Mouse (Mus musculus): ENCODE data around the gene Gna14.

The Gna14 gene

DNA sequence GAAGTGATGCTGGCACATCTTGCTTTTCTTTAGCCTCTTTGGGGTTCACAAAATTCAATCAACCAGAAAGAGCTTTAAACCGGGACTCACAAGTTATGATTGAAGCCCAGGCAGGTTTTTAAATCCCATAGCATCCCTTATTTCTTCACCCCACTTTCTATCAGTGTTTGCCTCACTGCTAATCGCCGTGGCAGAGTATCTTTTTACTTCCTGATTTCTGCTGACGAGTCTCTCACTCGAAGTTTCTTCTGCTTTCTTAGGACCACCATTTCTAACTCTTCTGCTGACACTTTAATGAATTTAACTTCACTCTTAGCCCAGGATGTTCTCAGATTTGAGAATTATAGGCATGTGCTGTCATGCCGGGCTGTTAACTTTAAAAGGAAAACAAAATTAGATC lies 21.6 kb downstream of the Gna14 start:
- DNase-seq = no peak

DNA sequence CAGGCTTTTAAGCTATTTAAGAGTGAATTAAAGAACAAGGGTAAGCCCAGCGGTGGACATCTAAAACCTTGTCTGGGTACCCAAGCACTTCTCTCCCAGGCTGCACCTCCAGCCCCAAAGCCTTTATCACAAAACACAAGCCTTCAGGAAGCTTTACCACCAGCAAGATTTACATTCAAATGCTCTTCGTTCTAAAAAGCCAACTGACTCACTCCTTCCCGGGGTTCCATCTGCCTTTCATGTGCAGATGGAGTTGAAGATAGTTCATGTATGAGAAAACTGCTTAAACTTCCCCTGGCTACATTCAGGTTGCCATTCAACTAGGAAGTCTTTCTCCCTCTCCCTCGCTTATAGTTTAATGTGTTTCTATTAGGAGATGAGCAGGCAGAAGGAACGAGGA lies 23.8 kb downstream of the Gna14 start:
- DNase-seq = no peak

DNA sequence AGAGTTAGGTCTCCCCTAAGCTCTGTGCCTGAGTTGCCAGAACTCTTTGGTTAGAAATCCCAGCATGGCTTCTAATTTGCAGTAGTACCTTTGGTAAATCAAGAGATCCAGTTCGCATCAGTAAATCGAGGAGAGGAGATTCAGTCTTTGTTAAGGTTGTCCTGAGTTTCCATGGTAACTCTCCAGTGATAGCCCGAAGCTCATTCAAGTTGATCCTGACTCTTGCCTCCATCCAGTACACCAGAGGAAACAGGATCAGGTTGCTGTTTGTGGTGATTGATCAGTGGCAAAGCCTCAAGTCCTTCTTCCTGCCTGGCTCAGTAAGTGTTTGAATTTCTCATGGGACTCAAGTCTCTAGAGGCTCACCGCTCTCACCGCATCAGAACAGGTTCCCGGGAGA lies 24.7 kb downstream of the Gna14 start:
- no peak for DNase-seq

DNA sequence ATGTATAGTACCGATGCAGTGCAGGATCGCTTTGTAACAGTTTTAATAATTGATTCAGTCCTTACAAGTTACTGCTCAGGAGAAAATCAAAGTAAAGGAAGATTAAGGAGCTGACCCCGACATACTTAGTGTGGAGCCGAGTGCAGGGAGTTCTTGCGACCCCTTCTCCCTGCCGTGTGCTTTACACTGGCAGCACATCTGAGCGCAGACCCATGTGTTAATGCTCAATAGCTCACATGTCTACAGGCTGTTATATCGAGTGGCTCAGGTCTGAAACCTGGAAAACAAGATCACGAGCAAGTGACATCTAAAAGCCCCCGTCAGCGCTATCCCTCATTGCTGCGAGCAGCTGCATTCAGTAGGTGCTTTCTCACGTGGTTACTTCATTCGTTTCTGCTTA lies 25.3 kb downstream of the Gna14 start:
- DNase-seq = no peak

DNA sequence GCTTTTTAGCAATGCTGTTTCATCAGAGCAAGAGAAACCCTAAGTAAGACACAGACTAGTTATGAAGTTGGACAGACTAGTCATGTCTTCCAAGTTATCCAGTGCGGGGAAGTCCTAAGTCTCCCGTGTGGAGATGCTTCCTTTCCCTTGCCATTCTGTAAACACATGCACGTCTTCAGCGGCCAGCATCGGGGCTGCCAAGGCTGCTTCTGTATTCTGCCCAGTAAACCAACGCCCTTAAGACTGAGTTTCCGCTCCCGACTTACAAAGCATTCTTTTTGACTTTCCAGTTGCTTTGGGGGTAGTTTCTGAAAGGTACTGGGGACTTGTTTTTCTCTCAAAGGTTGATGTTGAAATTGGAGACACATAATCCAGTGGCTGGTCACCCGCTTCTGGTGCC lies 26.9 kb downstream of the Gna14 start:
- no peak for DNase-seq

DNA sequence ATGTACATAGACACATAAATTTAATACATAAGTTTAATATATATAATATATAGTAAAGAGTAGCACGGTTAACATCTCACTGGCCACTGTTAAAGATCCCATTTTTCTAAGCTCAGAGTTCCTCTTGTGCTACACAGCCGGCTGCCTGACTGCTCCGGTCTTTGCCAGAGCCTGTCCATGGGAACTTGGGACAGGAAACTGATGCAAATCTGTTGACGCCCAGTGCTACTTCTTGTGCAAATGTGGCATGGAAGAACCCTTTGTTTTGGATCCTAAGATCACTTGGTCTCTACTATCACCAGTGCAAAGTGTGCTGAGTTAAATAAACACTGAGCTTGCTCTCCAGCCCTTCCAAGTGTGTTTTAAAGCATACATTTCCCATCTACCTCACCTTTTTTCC lies 29.2 kb downstream of the Gna14 start:
- no peak for DNase-seq

DNA sequence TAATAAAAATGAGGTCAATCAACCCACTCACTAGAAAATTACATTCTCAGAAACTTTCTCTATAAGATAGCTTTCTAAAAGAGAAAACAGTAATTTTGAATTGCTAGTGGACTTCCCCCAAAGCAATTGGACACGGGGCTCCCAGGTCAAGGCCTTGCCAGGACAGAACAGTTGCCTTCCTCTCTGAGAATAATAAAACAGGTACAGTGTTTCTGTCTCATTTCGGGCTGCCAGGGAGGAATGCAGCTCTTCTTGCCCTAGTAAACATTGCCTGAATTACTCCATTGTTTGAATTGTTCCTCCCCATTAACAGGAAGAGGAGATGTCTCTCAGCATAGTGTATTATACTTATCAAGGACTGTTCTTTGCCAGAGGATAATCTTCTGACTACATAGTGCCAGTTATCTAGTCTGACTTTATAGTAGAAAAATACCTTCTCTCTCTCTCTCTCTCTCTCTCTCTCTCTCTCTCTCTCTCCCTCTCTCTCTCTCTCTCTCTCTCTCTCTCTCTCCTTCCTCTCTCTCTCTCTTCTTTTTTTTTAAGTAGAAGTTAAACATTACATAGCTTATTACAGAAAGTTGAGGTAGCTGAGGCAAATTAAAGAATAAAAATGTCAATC lies 33.3 kb downstream of the Gna14 start:
- no peak for DNase-seq

DNA sequence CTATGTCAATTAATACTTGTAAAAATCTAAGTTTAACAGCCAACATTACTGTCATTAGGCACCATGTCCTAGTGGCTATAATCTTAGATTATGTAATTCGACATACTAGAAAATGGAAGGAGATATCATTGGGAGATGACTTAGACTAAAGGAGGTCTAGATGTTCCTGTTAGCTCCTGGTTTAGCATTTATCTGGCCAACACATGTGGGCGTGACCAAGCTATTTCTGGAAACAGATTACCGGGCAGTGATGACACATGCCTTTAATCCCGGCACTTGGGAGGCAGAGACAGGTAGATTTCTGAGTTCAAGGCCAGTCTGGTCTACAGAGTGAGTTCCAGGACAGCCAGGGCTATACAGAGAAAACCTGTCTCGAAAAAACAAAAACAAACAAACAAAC lies 37.1 kb downstream of the Gna14 start:
- DNase-seq = no peak

DNA sequence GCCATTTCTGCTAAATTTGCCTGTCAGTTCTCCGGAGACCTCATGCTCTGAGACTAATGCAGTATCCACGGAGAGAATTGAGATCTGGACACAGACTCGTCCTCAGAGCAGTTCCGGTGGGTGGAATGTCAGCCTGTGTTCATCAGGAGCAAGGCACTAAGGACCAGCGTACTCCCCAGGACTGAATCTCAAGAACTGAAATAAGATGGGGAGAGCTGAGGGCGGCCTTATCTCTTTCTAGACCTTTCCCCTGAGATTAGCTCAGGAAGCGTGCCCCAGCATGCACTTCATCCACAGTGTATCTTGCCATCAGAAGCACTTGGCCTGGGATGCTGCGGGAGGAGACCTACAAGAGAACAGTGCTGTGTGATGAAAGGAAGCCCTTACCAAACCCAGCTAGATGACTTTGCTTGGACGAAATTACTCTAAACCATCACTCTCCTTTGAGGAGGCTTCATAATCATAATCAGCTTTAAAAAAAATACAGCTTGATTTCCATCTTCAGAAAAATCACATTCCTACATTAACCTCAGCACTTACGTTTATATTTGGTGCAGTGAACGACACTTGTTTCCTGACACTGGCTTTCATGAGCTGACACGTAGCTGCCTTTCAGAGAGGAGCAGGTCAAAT lies 41.9 kb downstream of the Gna14 start:
- no peak for DNase-seq

DNA sequence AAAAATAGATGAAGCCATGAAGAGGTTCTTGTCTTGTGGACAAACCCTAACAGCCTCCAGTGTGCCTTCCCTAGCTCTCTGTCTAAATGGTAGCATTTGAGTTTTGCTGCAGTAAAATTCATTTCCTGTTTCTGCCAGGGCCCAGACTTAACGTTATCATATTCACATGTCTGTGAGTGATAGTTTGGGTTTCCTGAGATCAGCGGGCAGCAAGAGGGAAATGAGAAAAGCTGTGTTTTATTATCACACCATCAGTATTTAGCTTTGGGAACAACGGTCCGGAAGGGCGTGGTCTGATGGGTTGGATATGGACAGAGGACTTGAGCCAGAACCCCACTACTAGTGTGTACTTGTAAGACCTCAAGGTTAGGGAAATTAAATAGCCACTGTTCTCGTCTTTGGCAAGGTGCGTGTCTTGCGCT lies 42.6 kb downstream of the Gna14 start:
- no peak for DNase-seq

DNA sequence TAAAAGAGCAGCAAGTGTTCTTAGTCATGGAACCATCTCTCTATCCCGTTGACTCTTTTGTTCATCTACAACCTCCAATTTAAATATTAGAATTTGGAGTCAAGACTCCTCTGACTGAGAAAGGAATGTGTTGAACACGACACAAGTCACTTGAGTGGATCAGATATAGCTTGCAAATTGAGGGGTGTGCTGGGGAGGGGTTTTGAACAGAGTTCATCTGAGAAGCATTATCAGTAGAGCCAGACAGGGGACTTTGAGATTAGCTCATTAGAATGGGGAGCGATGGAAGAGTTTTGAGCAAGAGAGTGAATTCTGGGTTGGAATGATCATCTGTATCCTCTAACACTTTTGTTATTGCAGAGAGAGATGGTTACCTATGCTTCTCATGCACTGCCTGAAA lies 46.5 kb downstream of the Gna14 start:
- DNase-seq = no peak

DNA sequence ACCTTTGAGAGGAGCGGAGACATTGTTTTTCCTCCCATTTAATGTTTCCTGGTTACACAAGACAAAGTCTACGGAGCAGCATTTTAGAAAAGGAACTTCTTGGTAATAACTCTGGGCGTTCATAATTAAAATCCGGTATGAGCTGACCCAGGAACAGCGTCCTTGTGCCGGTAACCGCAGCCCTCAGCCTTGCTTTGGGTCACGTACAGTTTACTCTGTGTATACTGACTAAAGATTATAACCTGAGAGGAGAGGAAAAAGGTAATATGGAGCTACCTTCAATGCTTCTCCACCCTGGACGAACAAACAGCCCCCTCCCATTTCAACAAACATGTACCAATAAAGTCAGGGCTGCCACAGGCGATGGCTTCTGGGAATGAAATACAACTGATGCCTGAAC lies 48.7 kb downstream of the Gna14 start:
- DNase-seq = no peak

DNA sequence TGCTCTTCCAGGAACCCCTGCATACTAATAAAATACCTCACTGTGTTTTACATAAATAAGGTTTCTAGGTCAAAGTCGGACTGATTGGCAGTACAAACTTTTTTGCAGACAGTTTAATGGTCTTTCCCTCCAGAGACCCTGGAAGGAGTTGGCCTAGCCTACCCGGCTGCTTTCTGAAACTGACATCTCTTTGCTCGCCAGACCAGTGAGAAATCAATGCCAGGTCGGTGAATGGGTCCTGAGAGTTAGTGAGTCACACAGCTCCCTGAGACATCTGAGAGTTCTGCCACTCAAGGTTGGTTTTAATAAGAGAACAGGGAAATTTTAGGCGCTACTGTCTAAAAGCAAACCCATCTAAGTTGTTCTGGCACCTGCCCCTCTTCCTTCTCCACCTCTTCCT lies 49.1 kb downstream of the Gna14 start:
- DNase-seq = no peak

DNA sequence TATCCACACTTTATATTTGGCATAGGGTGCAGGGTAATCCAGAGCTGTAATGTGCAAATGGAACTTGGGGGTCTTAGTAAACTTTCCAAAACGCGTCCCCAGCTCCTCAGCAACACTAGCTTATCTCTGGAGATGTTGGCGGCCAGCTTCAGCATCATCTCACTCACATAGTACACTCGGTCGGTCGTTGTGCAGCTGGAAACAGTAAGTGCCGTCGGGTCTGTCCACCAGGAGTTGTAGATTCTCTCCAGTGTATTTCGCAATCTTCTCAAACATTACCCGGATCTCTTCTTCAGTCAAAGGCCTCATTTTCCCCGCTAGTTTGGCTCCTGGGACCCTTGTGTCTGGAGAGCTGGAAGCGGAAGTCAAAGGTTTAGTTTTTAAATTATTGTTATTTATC lies 55.2 kb downstream of the Gna14 start:
- DNase-seq = no peak

DNA sequence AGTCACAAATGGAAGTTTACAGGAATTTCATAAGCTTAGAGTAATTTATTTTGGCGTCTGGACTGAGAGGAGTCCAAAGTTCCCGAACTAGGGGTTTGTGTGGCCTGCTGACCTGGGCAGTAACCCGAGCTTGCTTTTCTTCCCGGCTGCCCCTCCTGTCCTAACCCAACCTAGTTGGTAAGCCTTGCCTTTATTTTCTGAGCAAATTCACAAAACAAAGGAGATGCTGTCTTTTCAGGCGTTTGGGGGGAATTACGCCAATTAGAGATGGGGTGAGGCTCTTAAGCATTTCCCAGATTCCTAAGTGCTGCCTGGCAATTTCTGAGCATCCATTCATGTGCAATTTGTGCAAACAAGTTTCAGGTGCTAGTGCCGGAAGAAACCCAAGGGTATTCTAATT lies 55.9 kb downstream of the Gna14 start:
- DNase-seq = peak; percentile 20

DNA sequence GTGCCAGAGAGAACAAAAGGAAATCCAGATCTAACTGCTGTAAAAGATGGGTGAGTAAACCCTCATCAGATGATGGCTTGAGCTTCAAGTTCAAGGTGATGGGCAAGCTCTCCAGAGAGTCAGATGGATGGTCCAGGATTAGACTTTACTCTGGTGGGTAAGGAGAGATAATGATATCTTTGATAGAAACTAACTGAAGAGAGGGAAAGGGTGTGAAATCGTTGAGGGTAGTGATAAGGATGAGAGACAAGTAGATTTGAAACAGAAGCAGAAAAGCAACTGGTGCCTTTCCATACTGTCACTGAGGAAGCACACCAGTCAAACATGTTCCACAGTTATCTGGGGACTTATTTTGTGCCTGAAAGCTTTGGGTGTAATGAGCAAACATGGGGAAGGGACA lies 56.9 kb downstream of the Gna14 start:
- no peak for DNase-seq

DNA sequence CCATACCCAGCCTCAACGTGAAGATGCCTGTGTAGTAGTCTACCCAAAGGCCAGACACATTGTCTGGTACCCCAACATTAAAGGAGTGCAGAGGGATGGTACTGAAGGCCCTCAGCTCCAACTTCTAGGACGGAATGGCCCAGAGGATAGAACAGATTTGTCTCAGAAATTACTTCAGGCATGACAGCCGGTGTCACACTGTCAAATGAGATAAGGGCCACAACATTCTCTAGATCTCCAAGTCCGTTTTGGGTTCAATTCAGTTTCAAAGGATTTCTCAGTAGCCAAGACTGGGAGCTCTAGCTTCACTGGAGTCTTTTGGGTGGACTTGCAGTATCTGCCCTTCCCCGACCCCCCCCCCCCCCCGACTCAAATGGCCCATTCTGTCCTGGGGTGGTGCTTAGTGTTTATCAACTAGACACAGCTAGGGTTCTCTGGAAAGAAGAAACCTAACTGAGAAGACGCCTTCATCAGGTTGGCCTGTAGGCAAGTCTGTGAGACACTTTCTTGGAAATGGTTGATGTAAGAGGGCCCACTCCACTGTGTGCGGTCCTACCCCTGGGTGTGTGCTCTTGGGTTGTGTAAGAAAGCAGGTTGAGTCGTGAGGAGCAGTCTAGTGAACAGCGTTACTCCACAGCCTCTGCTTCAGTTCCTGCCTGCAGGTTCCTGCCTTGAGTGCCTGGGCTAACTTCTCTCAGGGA lies 59.4 kb downstream of the Gna14 start:
- no peak for DNase-seq

DNA sequence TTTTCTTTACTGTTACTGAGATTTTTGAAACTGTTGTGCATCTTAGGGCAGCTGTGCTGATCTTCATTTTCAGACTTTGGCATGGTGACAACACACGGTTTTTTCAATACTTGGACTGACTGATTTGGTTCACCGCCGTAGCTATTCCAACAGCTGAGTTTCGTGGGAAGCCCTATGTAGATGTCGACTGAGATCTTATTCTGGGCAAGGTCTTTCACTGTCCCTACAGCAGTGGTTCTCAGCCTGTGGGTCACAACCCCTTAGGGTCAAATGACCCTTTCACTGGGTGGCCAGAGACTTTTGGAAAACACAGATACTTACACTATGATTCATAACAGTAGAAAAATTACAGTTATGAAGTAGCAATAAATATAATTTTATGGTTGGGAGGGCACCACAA lies 60.5 kb downstream of the Gna14 start:
- DNase-seq = peak; percentile 39

DNA sequence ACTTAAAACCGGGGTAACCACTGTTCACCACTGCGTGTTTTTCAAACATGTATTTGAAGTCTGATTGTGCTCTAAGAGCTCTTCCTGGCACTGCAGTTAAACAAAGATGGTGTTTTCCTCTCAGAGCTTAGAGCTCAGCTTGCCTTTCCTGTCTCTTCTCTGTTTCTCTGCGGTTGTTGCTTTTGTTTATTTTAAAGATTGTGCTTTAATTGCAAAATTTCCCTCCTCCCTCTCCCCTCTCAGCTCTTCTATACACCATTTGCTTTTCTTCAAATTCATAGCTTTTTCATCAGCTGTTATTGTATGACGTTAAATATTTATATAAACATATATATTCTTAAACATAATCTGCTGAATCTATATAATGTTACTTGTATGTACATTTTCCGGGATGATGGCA lies 66.5 kb downstream of the Gna14 start:
- no peak for DNase-seq

DNA sequence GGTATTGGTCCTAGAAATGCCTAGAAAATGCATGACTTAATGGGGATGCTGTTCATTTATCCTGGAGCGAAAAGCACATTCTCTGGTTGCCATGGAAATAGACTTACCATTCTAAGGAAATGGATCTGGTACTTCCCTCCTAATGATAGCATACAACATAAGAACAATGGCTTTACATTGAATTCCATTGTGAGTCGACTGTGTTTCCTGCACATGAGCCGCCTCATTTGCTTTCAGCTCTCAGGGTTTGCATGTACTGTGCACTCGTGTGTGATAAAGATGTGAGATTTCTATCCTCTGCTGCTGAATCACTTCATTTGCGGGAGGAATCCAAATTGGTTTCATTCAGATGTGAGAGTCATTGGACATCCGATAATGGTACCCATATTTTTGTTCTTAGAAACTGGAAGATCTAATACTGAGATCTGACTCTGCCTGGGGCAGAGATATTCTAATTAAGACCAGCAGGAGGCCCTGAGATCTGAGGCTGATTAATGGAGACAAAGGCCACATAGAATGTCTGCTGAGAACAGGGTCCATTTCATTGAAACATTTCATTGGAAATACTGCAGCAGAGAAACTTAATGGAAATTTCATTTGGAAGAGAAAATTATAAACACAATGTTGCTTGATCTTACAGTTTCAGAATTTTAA lies 71.3 kb downstream of the Gna14 start:
- DNase-seq = no peak

DNA sequence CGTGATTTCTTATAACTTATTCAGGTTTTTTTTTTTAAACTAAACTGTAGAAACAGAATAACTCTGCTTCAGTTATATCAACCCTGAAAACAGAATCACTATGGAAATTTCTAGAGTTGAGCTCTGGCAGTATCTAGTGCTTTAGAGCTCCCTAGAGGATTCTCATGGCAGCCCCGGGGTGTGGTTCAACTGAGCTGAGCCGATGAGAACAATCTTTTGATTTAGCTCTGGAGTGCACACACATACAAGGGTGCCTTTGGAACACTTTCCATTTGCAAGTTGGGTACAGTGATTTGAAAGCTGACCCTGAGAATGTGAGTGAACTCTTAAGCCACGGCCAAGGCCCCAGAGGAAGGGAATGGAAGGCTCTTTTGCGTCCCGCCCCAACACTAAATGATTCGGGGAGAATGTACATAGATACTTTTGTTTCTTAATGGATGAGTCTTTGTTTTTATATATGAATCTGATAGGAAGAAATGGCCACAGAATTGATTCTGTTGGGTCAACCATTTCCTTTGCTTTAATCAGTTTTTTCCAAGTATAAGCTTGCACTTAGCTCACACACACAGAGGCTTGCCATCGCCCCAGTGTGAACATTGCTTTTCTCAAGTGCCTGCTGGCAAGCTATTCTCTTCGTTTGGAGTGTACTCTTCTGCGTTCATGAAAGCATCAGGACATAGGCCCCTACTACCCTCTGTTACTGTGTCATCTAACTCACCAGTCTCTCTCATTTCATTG lies 75.0 kb downstream of the Gna14 start:
- no peak for DNase-seq

DNA sequence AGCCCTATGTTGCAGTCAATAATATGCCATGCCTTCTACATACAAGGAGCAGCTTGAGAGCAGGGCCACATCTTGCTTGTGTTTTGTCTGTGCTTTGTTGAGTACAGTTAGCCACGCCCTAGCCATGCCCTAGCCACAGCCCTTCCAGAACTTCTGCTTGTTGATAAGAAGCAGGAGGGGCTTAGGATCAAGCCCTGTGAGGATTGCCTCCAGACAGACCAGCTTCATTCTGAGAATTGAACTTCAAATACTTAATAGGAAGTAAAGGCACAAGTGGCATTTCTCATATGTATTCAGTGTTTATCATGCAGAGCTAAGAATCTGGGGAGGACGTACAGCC lies 75.5 kb downstream of the Gna14 start:
- DNase-seq = no peak

DNA sequence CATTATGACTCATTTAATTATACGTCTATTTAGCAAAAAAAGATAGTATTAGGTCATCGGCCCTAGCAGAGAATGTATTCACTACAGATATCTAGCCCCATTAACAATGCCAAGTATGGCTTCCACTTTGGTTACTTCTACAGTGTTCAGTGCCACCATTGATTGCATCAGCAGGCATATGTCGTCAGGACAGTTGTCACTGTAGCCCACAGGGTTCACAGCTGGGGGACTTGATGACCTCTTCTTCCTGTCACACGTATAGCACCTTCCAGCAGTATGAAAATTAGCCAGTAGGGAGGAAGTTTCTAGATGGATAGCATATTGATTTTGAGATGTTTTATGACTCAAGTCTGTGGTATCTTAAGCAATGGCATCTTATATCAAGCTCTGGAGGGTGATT lies 78.6 kb downstream of the Gna14 start:
- DNase-seq = no peak

DNA sequence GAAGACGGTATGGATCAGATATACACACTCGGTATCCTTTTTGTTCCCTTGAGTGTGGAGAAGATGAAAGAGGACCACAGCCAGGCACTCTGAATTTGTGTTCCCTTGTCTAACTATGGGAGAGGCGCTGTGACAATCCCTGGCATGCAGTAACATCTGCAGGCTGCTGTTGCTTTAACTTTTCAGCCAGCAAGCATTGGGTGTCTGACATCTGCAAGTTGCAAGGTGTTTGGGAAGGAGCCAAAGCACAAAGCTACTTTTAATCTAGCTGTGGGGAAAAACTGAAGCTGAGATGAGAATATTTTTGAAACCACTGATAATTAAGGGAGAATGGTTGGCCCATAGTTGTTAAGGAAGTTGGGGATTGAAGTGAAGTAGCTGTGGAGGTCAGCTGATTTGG lies 83.0 kb downstream of the Gna14 start:
- DNase-seq = no peak

Measured in kidney, adult 9 months (tissue).